Mouse (Mus musculus) myocyte (in vitro differentiated cells): ENCODE data around the gene Abca2.

ENCODE experiments used
- CEBPB ChIP-seq: IDR thresholded peaks from 2 replicates; pipeline ENCODE4 v1.6.1; 2011; ENCODE audit warnings: mild to moderate bottlenecking, moderate library complexity; ENCODE audit not compliant: poor library complexity, insufficient read depth, severe bottlenecking
- E2F4 ChIP-seq: IDR thresholded peaks from one replicate; pipeline ENCODE4 v1.6.1; 2011; ENCODE audit warnings: mild to moderate bottlenecking, control low read depth, moderate library complexity; ENCODE audit not compliant: insufficient read depth
- MAX ChIP-seq: IDR thresholded peaks from one replicate; pipeline ENCODE4 v1.6.1; 2011; ENCODE audit warnings: low read depth, mild to moderate bottlenecking, control low read depth
- MYOD1 ChIP-seq, 3 experiments: IDR thresholded peaks; one replicate each; pipeline ENCODE4 v1.6.1; 2011; ENCODE audit warnings: control low read depth in 2 of 3, low read depth in 2 of 3, mild to moderate bottlenecking in 2 of 3, moderate library complexity in 1 of 3; ENCODE audit not compliant: insufficient read length in 2 of 3, control insufficient read depth in 1 of 3
- MYOG ChIP-seq, 3 experiments: IDR thresholded peaks; one replicate each; pipeline ENCODE4 v1.6.1; 2011; ENCODE audit warnings: control low read depth in 2 of 3, low read depth in 2 of 3, mild to moderate bottlenecking in 2 of 3; ENCODE audit not compliant: insufficient read length in 2 of 3, control insufficient read depth in 1 of 3, insufficient read depth in 1 of 3
- POLR2A ChIP-seq: IDR thresholded peaks from one replicate; pipeline ENCODE4 v1.6.1; 2011; ENCODE audit warnings: low read depth, mild to moderate bottlenecking, control low read depth, moderate library complexity; ENCODE audit not compliant: insufficient read length
- POLR2AphosphoS2 ChIP-seq: IDR thresholded peaks from one replicate; pipeline ENCODE4 v1.6.1; 2011; ENCODE audit warnings: low read depth, control low read depth; ENCODE audit not compliant: insufficient read length
- USF1 ChIP-seq: IDR thresholded peaks from one replicate; pipeline ENCODE4 v1.6.1; 2011; ENCODE audit warnings: low read depth, mild to moderate bottlenecking, control low read depth, moderate library complexity

- TF ChIP-seq POLR2A (no peak), MYOD1 (IDR thresholded peaks at IDR 0.05; ENCODE audit: control insufficient read depth in 1 of 3, insufficient read length in 2 of 3, low read depth in 2 of 3) (no peak), MAX (no peak), E2F4 (no peak), CEBPB (no peak), MYOG (IDR thresholded peaks at IDR 0.05; ENCODE audit: control insufficient read depth in 1 of 3, insufficient read depth in 1 of 3, insufficient read length in 2 of 3, low read depth in 2 of 3) (no peak), USF1 (no peak), POLR2AphosphoS2 (no peak)
Measured at GRCm38 (mm10) chr2:25429435-25430180, 1.1 kb downstream of the Abca2 start.
